Mouse (Mus musculus) kidney, adult 2 months (tissue): ENCODE measurements around the gene Uchl4. TPM values are rescaled to one million over a fixed set of nuclear protein-coding genes. Genes with fewer than 3 reads are reported as not detected.
"Not testable (repeated sequence)": the region's sequence is repeated elsewhere in the genome, so short reads cannot be mapped to it uniquely, and the experiment has no call there.

Source experiments
- DNase-seq: peaks from one replicate; pipeline ENCODE4 v3.0.0; 2021
- H3K27ac ChIP-seq: fragments of 200-500 bp; 2 replicates; pipeline ENCODE4 v1.5.1; 2012; ENCODE audit warnings: low read depth, low read length, control low read depth, inconsistent platforms; ENCODE audit not compliant: insufficient read depth
- H3K27me3 ChIP-seq: fragments of 200-500 bp; replicated peaks from 2 replicates; pipeline ENCODE4 v1.6.1; 2012; ENCODE audit warnings: mild to moderate bottlenecking, moderate library complexity, low read length, inconsistent platforms; ENCODE audit not compliant: control insufficient read depth, insufficient read depth
- H3K36me3 ChIP-seq: fragments of 200-500 bp; 2 replicates; pipeline ENCODE4 v1.6.1; 2012; ENCODE audit warnings: mild to moderate bottlenecking, moderate library complexity, low read length, inconsistent platforms; ENCODE audit not compliant: control insufficient read depth, insufficient read depth
- H3K4me1 ChIP-seq: fragments of 200-500 bp; 2 replicates; pipeline ENCODE4 v1.6.1; 2011; ENCODE audit warnings: low read length; ENCODE audit not compliant: control insufficient read depth, insufficient read depth
- H3K4me3 ChIP-seq: fragments of 200-500 bp; 2 replicates; pipeline ENCODE4 v1.5.1; 2011; ENCODE audit warnings: mild to moderate bottlenecking, low read depth, low read length, control low read depth; ENCODE audit not compliant: insufficient read depth
- CTCF ChIP-seq: fragments of 200-500 bp; conservative IDR thresholded peaks from 2 replicates; pipeline ENCODE4 v1.5.1; 2011; ENCODE audit warnings: low read depth, mild to moderate bottlenecking, control low read depth, low read length, moderate library complexity, mixed read lengths; ENCODE audit not compliant: insufficient read depth, insufficient read length
- POLR2A ChIP-seq: fragments of 200-500 bp; IDR thresholded peaks from one replicate; pipeline ENCODE4 v1.6.1; 2011; ENCODE audit warnings: low read depth, low read length, control low read depth
- WGBS: fragments of 180-500 bp; shearing (Covaris S2); methylation state at CpG from one replicate; pipeline ENCODE4 v1.1.7; 2018; 5-methylcytosine and 5-hydroxymethylcytosine counted together
- polyA plus RNA-seq: library from polyadenylated mRNA; depleted of rRNA; stranded (reverse); fragments of >200 nt; gene quantifications from 2 replicates; pipeline ENCODE4 v1.2.3, GENCODE M21; 2012

Gene Uchl4
- polyA plus RNA-seq, 1 experiment = 0.11 TPM

GRCm38 (mm10) chr9:64256204-64256603 is 21.2 kb downstream of the Uchl4 start:
- no peak for TF ChIP-seq CTCF
- TF ChIP-seq POLR2A = no peak
- Histone ChIP-seq H3K27ac (no peak overlapping the region), H3K4me3 (no peak overlapping the region), H3K36me3 (no peaks in the 10 kb centered on the region), H3K27me3 (no peaks in the 10 kb centered on the region), H3K4me1 (peaks cover 3% of the 10 kb centered on the region; the same call in 1 of the 2 replicates)
- DNase-seq = no peak
- 92% methylated on average over 3 of the region's 3 CpGs for WGBS

GRCm38 (mm10) chr9:64259906-64260305 is 24.9 kb downstream of the Uchl4 start:
- H3K27ac ChIP-seq = no peak overlapping the region
- DNase-seq = no peak
- TF ChIP-seq CTCF (no peak), POLR2A (no peak)
- no peaks in the 10 kb centered on the region for H3K27me3 ChIP-seq
- no peaks in the 10 kb centered on the region for H3K36me3 ChIP-seq
- WGBS = 88% methylated on average over 5 of the region's 5 CpGs
- no peaks in the 10 kb centered on the region for H3K4me1 ChIP-seq
- H3K4me3 ChIP-seq = no peak overlapping the region

GRCm38 (mm10) chr9:64261023-64261422 is 26.0 kb downstream of the Uchl4 start:
- WGBS = 86% methylated on average over 4 of the region's 4 CpGs
- Histone ChIP-seq H3K4me3 (no peak overlapping the region), H3K4me1 (no peaks in the 10 kb centered on the region), H3K27ac (no peak overlapping the region), H3K27me3 (no peaks in the 10 kb centered on the region), H3K36me3 (no peaks in the 10 kb centered on the region)
- DNase-seq = no peak
- TF ChIP-seq POLR2A = no peak
- no peak for TF ChIP-seq CTCF

- Histone ChIP-seq H3K36me3 (no peaks in the 10 kb centered on the region), H3K27me3 (no peaks in the 10 kb centered on the region), H3K27ac (no peak overlapping the region), H3K4me1 (no peaks in the 10 kb centered on the region), H3K4me3 (no peak overlapping the region)
- TF ChIP-seq POLR2A (no peak), CTCF (no peak)
- 35% methylated on average over 1 of the region's 1 CpGs for WGBS
- no peak for DNase-seq
These were observed 29.8 kb downstream of the Uchl4 start for GRCm38 (mm10) chr9:64264813-64265212.

GRCm38 (mm10) chr9:64267231-64267630 is 32.2 kb downstream of the Uchl4 start:
- no peaks in the 10 kb centered on the region for H3K27me3 ChIP-seq
- H3K4me3 ChIP-seq = no peak overlapping the region
- H3K36me3 ChIP-seq = no peaks in the 10 kb centered on the region
- no peak overlapping the region for H3K27ac ChIP-seq
- TF ChIP-seq CTCF = no peak
- TF ChIP-seq POLR2A = no peak
- H3K4me1 ChIP-seq = no peaks in the 10 kb centered on the region
- DNase-seq = no peak
- 66% methylated on average over 1 of the region's 1 CpGs for WGBS

GRCm38 (mm10) chr9:64268196-64268595 is 33.2 kb downstream of the Uchl4 start:
- 69% methylated on average over 10 of the region's 10 CpGs for WGBS
- TF ChIP-seq POLR2A (no peak), CTCF (no peak)
- H3K27ac ChIP-seq = no peak overlapping the region
- no peaks in the 10 kb centered on the region for H3K4me1 ChIP-seq
- H3K36me3 ChIP-seq = no peaks in the 10 kb centered on the region
- DNase-seq = no peak
- H3K4me3 ChIP-seq = no peak overlapping the region
- no peaks in the 10 kb centered on the region for H3K27me3 ChIP-seq

GRCm38 (mm10) chr9:64268836-64269235 is 33.8 kb downstream of the Uchl4 start:
- not testable (repeated sequence) for H3K4me1 ChIP-seq, H3K27me3 ChIP-seq, H3K4me3 ChIP-seq, H3K36me3 ChIP-seq, DNase-seq, H3K27ac ChIP-seq
- WGBS = 94% methylated on average over 8 of the region's 8 CpGs

- no peak overlapping the region for H3K4me3 ChIP-seq
- WGBS = 62% methylated on average over 3 of the region's 3 CpGs
- no peaks in the 10 kb centered on the region for H3K27me3 ChIP-seq
- no peak for DNase-seq
- H3K27ac ChIP-seq = no peak overlapping the region
- H3K4me1 ChIP-seq = no peaks in the 10 kb centered on the region
- H3K36me3 ChIP-seq = no peaks in the 10 kb centered on the region
- TF ChIP-seq POLR2A = no peak
- no peak for TF ChIP-seq CTCF
These were observed 36.2 kb downstream of the Uchl4 start for GRCm38 (mm10) chr9:64271249-64271648.
